Mouse (Mus musculus) midbrain, embryonic 10.5 days (tissue): ENCODE measurements around the gene Pygb. TPM values are rescaled to one million over a fixed set of nuclear protein-coding genes. Genes with fewer than 3 reads are reported as not detected.
A peak's percentile ranks its signal among the peaks of the same experiment; 100 is the strongest.

Experiments
- DNase-seq: peaks from one replicate; pipeline ENCODE4 v3.0.0-alpha.2; 2017; ENCODE audit warnings: low spot score
- H3K27ac ChIP-seq: fragments of 300-500 bp; sonication (generic); replicated peaks from 2 replicates; pipeline ENCODE4 v1.5.1; 2016; ENCODE audit warnings: mild to moderate bottlenecking
- H3K27me3 ChIP-seq: fragments of 300-500 bp; sonication (generic); 2 replicates; pipeline ENCODE4 v1.6.1; 2016; ENCODE audit warnings: low read depth, mild to moderate bottlenecking; ENCODE audit not compliant: poor library complexity, severe bottlenecking
- H3K36me3 ChIP-seq: fragments of 300-500 bp; sonication (generic); 2 replicates; pipeline ENCODE4 v1.6.1; 2016; ENCODE audit warnings: mild to moderate bottlenecking, moderate library complexity
- H3K4me1 ChIP-seq: fragments of 300-500 bp; sonication (generic); 2 replicates; pipeline ENCODE4 v1.6.1; 2016
- H3K4me3 ChIP-seq: fragments of 300-500 bp; sonication (generic); 2 replicates; pipeline ENCODE4 v1.5.1; 2016; ENCODE audit warnings: mild to moderate bottlenecking, moderate library complexity
- H3K9me3 ChIP-seq: fragments of 300-500 bp; sonication (generic); replicated peaks from 2 replicates; pipeline ENCODE4 v1.6.1; 2016; ENCODE audit warnings: mild to moderate bottlenecking
- WGBS: fragments of 180-500 bp; shearing (Covaris S2); methylation state at CpG from one replicate; pipeline ENCODE4 v1.1.7; 2016; 5-methylcytosine and 5-hydroxymethylcytosine counted together
- polyA plus RNA-seq: library from polyadenylated mRNA; unstranded; fragments of >200 nt; fragmentation: Nextera tagmentation; extraction: Ambion mirVana; gene quantifications from 2 replicates; pipeline ENCODE4 v1.2.1, GENCODE M21; 2016

Pygb gene
- polyA plus RNA-seq, 1 experiment from 2014 or later = 62.7 TPM

GRCm38 (mm10) chr2:150766083-150766862 lies 20.3 kb upstream of the Pygb start:
- Histone ChIP-seq H3K4me3 (no peak overlapping the region), H3K9me3 (no peaks in the 10 kb centered on the region), H3K27ac (no peak overlapping the region), H3K27me3 (no peaks in the 10 kb centered on the region), H3K36me3 (peaks cover 75% of the 10 kb centered on the region), H3K4me1 (no peaks in the 10 kb centered on the region)
- WGBS = 94% methylated on average over 4 of the region's 4 CpGs
- no peak for DNase-seq

DNA sequence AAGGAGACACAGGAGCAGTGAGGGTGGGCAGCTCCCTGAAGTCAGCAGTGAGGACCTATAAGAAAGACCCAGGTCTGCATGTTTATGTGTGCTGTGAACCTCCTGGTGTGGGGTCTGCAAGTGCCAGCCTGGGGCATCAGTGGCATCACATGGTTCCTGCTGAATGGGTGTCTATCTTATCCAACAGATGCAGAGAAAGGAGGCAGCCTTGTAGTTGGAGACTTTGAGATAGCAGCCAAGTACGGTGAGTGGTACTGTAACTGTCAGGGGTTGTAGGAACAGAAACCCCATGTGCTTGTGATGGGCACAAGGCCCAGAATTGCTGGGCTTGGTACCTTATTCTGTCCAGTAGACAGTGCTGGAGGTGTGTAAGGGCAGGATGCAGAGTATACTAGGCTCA lies 17.9 kb upstream of the Pygb start:
- Histone ChIP-seq H3K36me3 (peaks cover 66% of the 10 kb centered on the region), H3K4me1 (no peaks in the 10 kb centered on the region), H3K4me3 (no peak overlapping the region), H3K9me3 (no peaks in the 10 kb centered on the region), H3K27ac (no peak overlapping the region), H3K27me3 (no peaks in the 10 kb centered on the region)
- DNase-seq = no peak
- 96% methylated on average over 1 of the region's 1 CpGs for WGBS

DNA sequence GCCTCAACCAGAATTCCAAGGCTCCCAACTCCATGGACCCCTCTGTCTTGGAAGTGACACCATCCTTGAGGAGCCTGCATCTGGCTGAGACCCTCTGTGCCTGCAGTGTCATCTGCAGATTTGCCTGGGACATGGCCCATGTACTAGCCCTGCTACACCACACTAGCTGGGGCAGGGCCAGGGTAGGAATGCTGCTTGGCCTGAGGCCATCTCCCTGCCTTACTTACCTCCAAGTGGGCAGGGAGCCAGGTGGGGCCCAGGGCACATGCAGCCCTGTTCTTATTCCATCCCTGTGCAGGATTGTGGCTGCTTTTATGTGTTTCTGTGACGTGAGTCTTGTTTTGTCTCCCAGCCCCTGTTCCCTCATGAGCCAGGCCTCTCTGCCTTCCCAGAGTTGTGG lies 15.8 kb upstream of the Pygb start:
- H3K4me1 ChIP-seq = no peaks in the 10 kb centered on the region
- no peak overlapping the region for H3K4me3 ChIP-seq
- no peaks in the 10 kb centered on the region for H3K27me3 ChIP-seq
- no peak overlapping the region for H3K27ac ChIP-seq
- H3K36me3 ChIP-seq = peaks cover 57% of the 10 kb centered on the region
- H3K9me3 ChIP-seq = no peaks in the 10 kb centered on the region
- DNase-seq = no peak
- 81% methylated on average over 1 of the region's 1 CpGs for WGBS

DNA sequence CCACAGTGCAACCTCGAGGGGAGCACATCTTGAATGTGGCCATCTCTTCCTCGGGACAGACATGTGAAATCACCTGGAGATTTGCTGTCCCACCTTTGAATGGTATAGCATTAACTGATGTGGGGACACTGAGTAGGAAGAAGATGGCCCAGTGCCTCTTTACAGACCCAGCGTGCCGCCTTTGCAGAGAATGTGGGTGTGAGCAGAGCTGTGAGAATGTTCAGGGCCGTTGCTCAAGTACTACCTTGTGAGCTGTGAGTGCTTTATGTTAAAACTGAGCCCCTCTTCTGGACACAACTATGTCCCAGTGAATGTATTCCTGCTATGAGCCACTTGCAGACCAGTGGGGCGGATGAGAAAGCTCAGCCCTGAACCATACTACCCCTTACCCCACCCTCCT lies 15.4 kb upstream of the Pygb start:
- H3K9me3 ChIP-seq = no peaks in the 10 kb centered on the region
- no peaks in the 10 kb centered on the region for H3K27me3 ChIP-seq
- no peaks in the 10 kb centered on the region for H3K4me1 ChIP-seq
- no peak overlapping the region for H3K27ac ChIP-seq
- no peak for DNase-seq
- no peak overlapping the region for H3K4me3 ChIP-seq
- H3K36me3 ChIP-seq = peaks cover 56% of the 10 kb centered on the region
- 84% methylated on average over 6 of the region's 6 CpGs for WGBS

GRCm38 (mm10) chr2:150771996-150772395 lies 14.5 kb upstream of the Pygb start:
- Histone ChIP-seq H3K4me3 (no peak overlapping the region), H3K4me1 (no peaks in the 10 kb centered on the region), H3K9me3 (no peaks in the 10 kb centered on the region), H3K27ac (no peak overlapping the region), H3K36me3 (peaks cover 47% of the 10 kb centered on the region), H3K27me3 (no peaks in the 10 kb centered on the region)
- 90% methylated on average over 8 of the region's 8 CpGs for WGBS
- DNase-seq = no peak

GRCm38 (mm10) chr2:150772466-150773119 lies 13.9 kb upstream of the Pygb start:
- Histone ChIP-seq H3K27me3 (no peaks in the 10 kb centered on the region), H3K27ac (no peak overlapping the region), H3K4me3 (no peak overlapping the region), H3K9me3 (no peaks in the 10 kb centered on the region), H3K36me3 (peaks cover 43% of the 10 kb centered on the region), H3K4me1 (no peaks in the 10 kb centered on the region)
- DNase-seq = no peak
- 81% methylated on average over 10 of the region's 10 CpGs for WGBS

- no peak overlapping the region for H3K4me3 ChIP-seq
- H3K27me3 ChIP-seq = peaks cover 19% of the 10 kb centered on the region
- no peaks in the 10 kb centered on the region for H3K36me3 ChIP-seq
- H3K4me1 ChIP-seq = peaks cover 10% of the 10 kb centered on the region
- H3K9me3 ChIP-seq = no peaks in the 10 kb centered on the region
- 84% methylated on average over 2 of the region's 2 CpGs for WGBS
- no peak overlapping the region for H3K27ac ChIP-seq
- no peak for DNase-seq
Observed at GRCm38 (mm10) chr2:150782801-150783200, 3.7 kb upstream of the Pygb start.

DNA sequence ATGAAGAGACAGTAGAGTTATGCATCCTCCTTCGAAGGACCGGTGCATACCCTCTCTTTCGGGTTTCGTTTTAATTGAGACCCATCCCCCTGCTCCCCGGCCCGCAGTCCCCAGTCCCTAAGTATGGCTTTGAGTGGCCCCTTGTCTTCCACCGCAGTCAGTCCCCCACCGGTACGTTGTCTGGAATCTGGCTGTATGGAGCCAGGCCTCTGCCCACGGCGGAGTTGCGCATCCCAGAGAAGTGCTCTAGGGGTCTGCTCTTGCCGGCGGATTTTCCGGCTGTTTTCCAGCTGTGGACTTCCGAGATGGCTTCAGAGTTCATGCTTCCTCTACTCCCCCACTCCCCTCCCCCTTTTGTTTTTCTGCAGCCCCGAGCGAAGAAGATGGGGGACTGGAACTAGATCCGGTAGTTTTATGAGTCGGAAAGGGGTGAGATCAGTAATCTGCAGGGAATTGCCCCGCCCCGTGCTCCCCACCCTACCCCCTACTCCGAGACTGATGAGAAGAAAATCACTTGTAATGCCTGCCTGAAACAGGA lies 768 bp downstream of the Pygb start:
- H3K27me3 ChIP-seq = peaks cover 19% of the 10 kb centered on the region
- H3K4me1 ChIP-seq = peaks cover 23% of the 10 kb centered on the region
- peak; percentile 53 for DNase-seq
- no peaks in the 10 kb centered on the region for H3K9me3 ChIP-seq
- peak overlapping the region; percentile 83 for H3K27ac ChIP-seq
- H3K36me3 ChIP-seq = peaks cover 3% of the 10 kb centered on the region
- WGBS = under 1% methylated on average over 23 of the region's 23 CpGs
- peak overlapping the region; percentile 84 for H3K4me3 ChIP-seq

GRCm38 (mm10) chr2:150788768-150789550 lies 2.4 kb downstream of the Pygb start:
- DNase-seq = no peak
- WGBS = 88% methylated on average over 4 of the region's 4 CpGs
- H3K4me1 ChIP-seq = peaks cover 23% of the 10 kb centered on the region
- H3K9me3 ChIP-seq = no peaks in the 10 kb centered on the region
- peaks cover 9% of the 10 kb centered on the region for H3K36me3 ChIP-seq
- no peak overlapping the region for H3K27ac ChIP-seq
- peaks cover 18% of the 10 kb centered on the region for H3K27me3 ChIP-seq
- 0 out of 2 replicates have a peak overlapping the region, but pooled peaks have one; percentile 1 for H3K4me3 ChIP-seq

- H3K36me3 ChIP-seq = peaks cover 38% of the 10 kb centered on the region
- WGBS = 87% methylated on average over 4 of the region's 4 CpGs
- no peaks in the 10 kb centered on the region for H3K27me3 ChIP-seq
- DNase-seq = no peak
- peaks cover 9% of the 10 kb centered on the region; the same call in 1 of the 2 replicates for H3K4me1 ChIP-seq
- no peak overlapping the region for H3K27ac ChIP-seq
- H3K9me3 ChIP-seq = no peaks in the 10 kb centered on the region
- H3K4me3 ChIP-seq = no peak overlapping the region
Observed at GRCm38 (mm10) chr2:150793320-150793719, 6.8 kb downstream of the Pygb start.

DNA sequence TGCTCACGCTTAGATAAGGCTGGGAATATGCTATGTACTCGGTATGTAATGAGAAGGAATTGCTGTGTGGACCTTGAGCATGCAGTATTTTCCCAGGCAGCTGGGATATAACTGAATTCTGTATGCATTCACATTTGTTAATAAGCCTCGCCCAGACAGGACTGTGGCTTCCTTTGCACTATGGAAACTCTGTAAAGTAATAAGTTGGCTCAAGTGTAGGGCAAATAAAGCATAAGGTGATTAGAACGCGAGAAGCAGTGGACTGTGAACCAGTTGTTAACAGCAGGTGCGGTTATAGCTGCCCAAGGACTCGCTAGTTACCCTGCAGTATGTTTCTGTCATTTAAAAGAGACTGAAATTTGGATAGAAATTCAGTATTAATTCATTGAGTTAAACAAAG lies 11.5 kb downstream of the Pygb start:
- H3K36me3 ChIP-seq = peaks cover 55% of the 10 kb centered on the region
- H3K9me3 ChIP-seq = no peaks in the 10 kb centered on the region
- no peaks in the 10 kb centered on the region for H3K27me3 ChIP-seq
- H3K4me3 ChIP-seq = no peak overlapping the region
- DNase-seq = no peak
- 90% methylated on average over 7 of the region's 7 CpGs for WGBS
- H3K27ac ChIP-seq = no peak overlapping the region
- H3K4me1 ChIP-seq = no peaks in the 10 kb centered on the region

DNA sequence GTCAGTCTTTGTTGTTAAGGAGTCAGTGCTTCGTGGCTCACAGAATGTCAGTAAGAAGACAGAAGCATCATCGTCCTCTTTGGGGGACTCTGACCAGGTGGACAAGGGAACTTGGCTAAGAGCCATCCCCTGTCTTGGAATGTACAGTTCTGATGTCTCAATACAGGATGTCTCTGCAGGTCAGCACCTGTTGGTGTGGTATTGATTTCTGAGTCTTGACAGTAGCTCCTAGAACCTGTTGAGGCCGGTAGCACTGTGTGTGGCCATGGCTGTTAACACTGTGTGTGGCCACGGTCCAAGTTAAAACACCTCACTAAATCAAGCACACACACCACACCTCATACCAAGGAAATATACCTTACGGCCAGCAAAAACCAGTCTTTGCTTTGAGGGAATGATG lies 14.1 kb downstream of the Pygb start:
- no peak overlapping the region for H3K4me3 ChIP-seq
- no peaks in the 10 kb centered on the region for H3K9me3 ChIP-seq
- 89% methylated on average over 5 of the region's 5 CpGs for WGBS
- H3K36me3 ChIP-seq = peaks cover 60% of the 10 kb centered on the region
- no peaks in the 10 kb centered on the region for H3K4me1 ChIP-seq
- no peak overlapping the region for H3K27ac ChIP-seq
- no peak for DNase-seq
- no peaks in the 10 kb centered on the region for H3K27me3 ChIP-seq
